Mouse (Mus musculus) brown adipose tissue, adult 24 weeks (tissue): ENCODE data around the gene Madd. TPM values are rescaled to one million over a fixed set of nuclear protein-coding genes. Genes with fewer than 3 reads are reported as not detected.
"Not testable (repeated sequence)": the region's sequence is repeated elsewhere in the genome, so short reads cannot be mapped to it uniquely, and the experiment has no call there.

Experiments used
- H3K27ac ChIP-seq: fragments of 200-500 bp; replicated peaks from 2 replicates; pipeline ENCODE4 v1.5.1; 2012; ENCODE audit warnings: low read depth, mild to moderate bottlenecking, low read length
- H3K4me1 ChIP-seq: fragments of 200-500 bp; 2 replicates; pipeline ENCODE4 v1.6.1; 2012; ENCODE audit warnings: low read length, mixed read lengths; ENCODE audit not compliant: control insufficient read depth, insufficient read depth, insufficient read length
- H3K4me3 ChIP-seq: fragments of 200-500 bp; 2 replicates; pipeline ENCODE4 v1.5.1; 2012; ENCODE audit warnings: low read depth, mild to moderate bottlenecking, low read length, moderate library complexity; ENCODE audit not compliant: insufficient read depth
- polyA plus RNA-seq: library from polyadenylated mRNA; stranded (reverse); fragments of >200 nt; gene quantifications from 2 replicates; pipeline ENCODE4 v1.2.4, GENCODE M21; 2012; ENCODE audit not compliant: missing spikeins, insufficient read depth, insufficient read length

Madd gene
- polyA plus RNA-seq, 1 experiment = 2.3 TPM

- Histone ChIP-seq H3K4me1 (no peaks in the 10 kb centered on the region), H3K27ac (no peak overlapping the region), H3K4me3 (no peak overlapping the region)
Observed at GRCm38 (mm10) chr2:91121497-91121896, 62.1 kb downstream of the Madd start.

DNA sequence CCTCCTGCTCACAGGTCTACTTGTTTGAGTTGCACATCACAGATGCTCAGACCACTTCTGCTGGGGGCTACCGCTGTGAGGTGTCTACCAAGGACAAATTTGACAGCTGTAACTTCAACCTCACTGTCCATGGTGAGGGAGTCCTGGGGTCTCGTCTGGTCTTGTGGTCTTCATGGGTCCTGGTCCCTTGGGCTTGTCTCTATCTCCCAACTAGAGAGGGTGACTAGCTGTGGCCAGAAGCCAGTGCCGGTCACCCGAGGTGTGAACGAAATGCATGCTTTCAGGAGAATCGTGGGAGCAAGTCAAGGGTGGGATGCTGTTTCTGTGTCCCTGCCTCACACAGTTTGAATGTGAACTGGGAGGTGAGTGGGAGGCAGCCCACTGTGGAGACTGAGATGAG, 62.6 kb downstream of the Madd start:
- Histone ChIP-seq H3K27ac (no peak overlapping the region), H3K4me3 (no peak overlapping the region), H3K4me1 (no peaks in the 10 kb centered on the region)

DNA sequence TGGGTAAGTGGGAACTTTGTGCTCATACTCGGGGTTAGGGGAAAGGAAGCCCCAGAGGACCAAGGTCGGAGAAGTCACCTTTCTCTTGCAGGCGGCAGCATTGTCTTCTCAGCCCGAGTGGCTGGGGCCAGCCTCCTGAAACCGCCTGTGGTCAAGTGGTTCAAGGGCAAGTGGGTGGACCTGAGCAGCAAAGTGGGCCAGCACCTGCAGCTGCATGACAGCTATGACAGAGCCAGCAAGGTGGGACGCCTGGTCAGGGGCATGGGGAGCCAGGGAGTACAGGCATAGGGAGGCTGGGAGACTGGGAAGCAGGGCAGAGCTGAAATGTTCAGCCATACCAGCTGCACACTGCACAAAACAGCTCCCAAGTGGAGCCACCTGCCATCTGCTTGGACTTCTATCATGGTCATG, 63.4 kb downstream of the Madd start:
- H3K27ac ChIP-seq = no peak overlapping the region

GRCm38 (mm10) chr2:91119551-91119950, 64.1 kb downstream of the Madd start:
- no peak overlapping the region for H3K4me3 ChIP-seq
- no peak overlapping the region for H3K27ac ChIP-seq
- no peaks in the 10 kb centered on the region for H3K4me1 ChIP-seq

More for the DNA sequence above, 63.4 kb downstream of the Madd start:
- Histone ChIP-seq H3K4me1 (no peaks in the 10 kb centered on the region), H3K4me3 (no peak overlapping the region)

DNA sequence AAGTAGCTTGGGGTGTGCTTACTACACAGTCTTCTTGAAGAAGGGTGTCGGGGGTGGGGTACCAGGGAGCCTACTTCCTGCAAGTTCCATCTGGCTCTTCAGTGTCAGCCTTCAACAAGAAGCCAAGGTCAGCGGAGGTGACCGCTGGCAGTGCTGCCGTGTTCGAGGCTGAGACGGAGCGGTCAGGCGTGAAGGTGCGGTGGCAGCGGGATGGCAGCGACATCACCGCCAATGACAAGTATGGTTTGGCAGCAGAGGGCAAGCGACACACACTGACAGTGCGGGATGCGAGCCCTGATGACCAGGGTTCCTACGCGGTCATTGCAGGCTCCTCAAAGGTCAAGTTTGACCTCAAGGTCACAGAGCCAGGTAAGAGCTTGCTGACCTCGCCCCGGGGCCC, 64.6 kb downstream of the Madd start:
- Histone ChIP-seq H3K4me1 (no peaks in the 10 kb centered on the region), H3K4me3 (no peak overlapping the region), H3K27ac (no peak overlapping the region)

DNA sequence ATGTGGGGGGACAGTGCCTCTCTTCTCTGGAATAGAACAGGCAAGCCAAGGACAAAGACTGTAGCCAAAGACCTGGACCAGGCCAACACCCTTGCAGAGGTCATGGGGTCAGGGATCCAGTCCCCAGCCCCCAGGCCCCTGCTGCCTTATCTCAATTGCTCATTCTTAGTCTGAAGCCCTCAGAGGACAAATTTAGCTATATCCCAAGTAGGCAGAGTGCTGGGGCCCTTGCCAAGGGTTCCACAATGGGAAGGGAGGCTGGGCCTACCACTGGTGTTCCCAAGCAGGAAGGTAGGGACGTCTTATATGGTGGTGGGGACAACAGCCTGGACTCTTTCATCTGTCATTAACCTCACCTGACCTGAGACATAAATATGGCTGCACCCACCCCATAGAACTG, 65.0 kb downstream of the Madd start:
- Histone ChIP-seq H3K4me1 (no peaks in the 10 kb centered on the region), H3K4me3 (no peak overlapping the region), H3K27ac (no peak overlapping the region)

- Histone ChIP-seq H3K4me1 (peaks cover under 1% of the 10 kb centered on the region; the same call in 1 of the 2 replicates), H3K4me3 (no peak within 1 kb of the TSS), H3K27ac (no peak within 1 kb of the TSS)
Observed at GRCm38 (mm10) chr2:91117585-91118275, 65.9 kb downstream of the Madd start, which contains the start of gene Mybpc3. Mybpc3 (plus strand) TSS chr2:91118144.

- no peak overlapping the region for H3K27ac ChIP-seq
- H3K4me3 ChIP-seq = no peak overlapping the region
Observed at GRCm38 (mm10) chr2:91116842-91117241, 66.8 kb downstream of the Madd start.

DNA sequence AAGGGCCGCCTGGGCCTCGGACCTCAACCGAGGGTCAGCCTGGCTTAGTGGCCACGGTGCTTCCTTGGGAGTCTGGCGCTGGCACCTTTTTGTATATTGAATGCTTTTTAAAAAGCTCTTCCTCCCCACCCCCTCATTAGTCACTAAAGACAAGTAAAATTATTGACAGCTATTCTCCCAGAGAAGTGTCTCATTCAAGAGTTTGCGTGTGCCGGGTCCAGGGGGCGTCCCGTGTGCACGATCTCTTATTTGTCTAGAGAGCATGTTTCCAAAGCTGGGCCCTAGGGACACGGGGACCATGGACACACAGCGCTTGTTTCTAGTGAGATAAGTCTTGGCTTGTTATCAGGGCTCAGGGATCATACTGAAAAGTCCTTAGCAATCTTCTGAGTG, 68.1 kb downstream of the Madd start:
- Histone ChIP-seq H3K4me3 (peak overlapping the region; percentile 58), H3K27ac (no peak overlapping the region), H3K4me1 (peaks cover 2% of the 10 kb centered on the region; the same call in 1 of the 2 replicates)

More at GRCm38 (mm10) chr2:91116842-91117241, 66.8 kb downstream of the Madd start:
- H3K4me1 ChIP-seq = peaks cover 2% of the 10 kb centered on the region; the same call in 1 of the 2 replicates

- Histone ChIP-seq H3K27ac (no peak overlapping the region), H3K4me3 (peak overlapping the region; percentile 58), H3K4me1 (peaks cover 2% of the 10 kb centered on the region; the same call in 1 of the 2 replicates)
Observed at GRCm38 (mm10) chr2:91114781-91115577, 68.7 kb downstream of the Madd start.

GRCm38 (mm10) chr2:91113852-91114251, 69.8 kb downstream of the Madd start:
- Histone ChIP-seq H3K4me1 (peaks cover 4% of the 10 kb centered on the region), H3K4me3 (no peak overlapping the region), H3K27ac (no peak overlapping the region)

- H3K27ac ChIP-seq = no peak overlapping the region
- no peak overlapping the region for H3K4me3 ChIP-seq
- peaks cover 4% of the 10 kb centered on the region for H3K4me1 ChIP-seq
Observed at GRCm38 (mm10) chr2:91113334-91113733, 70.3 kb downstream of the Madd start.

- Histone ChIP-seq H3K4me1 (peaks cover 4% of the 10 kb centered on the region), H3K4me3 (no peak overlapping the region), H3K27ac (peak overlapping the region; percentile 71)
Observed at GRCm38 (mm10) chr2:91112491-91112890, 71.1 kb downstream of the Madd start.

- H3K27ac ChIP-seq, H3K4me3 ChIP-seq, H3K4me1 ChIP-seq: not testable (repeated sequence)
Observed at GRCm38 (mm10) chr2:91111832-91112231, 71.8 kb downstream of the Madd start.

DNA sequence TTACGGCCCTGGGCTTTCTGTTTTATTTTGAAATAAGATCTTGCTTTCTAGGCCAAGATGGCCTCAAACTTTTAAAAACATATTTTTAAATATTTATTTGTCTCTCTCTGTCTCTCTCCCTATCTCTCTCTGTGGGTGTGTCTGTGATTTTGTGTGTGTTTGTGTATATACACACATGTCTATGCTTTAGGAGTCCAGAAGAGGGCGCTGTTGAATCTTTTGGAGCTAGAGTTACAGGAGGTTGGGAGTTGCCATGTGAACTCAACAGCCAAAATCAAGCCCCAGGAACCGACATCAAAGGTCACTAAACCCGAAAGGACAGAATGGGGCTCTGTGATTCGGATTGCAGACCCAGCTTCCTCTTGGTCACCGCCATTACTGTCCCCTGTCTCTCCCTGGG, 73.2 kb downstream of the Madd start:
- Histone ChIP-seq H3K4me3 (no peak overlapping the region), H3K4me1 (peaks cover 4% of the 10 kb centered on the region), H3K27ac (peak overlapping the region; percentile 98)
